Mouse (Mus musculus) Muller cell, postnatal 12 days (primary cell): ENCODE measurements around the gene Zfp202.
"Not testable (repeated sequence)": the region's sequence is repeated elsewhere in the genome, so short reads cannot be mapped to it uniquely, and the experiment has no call there.

Experiments
- DNase-seq: peaks from one replicate; pipeline ENCODE4 v3.0.0-alpha.2; 2015; ENCODE audit errors: inconsistent ontology term

Zfp202 gene

GRCm38 (mm10) chr9:40192098-40193038 is at the start of gene Zfp202:
TSS of gene Zfp202 (plus strand) at chr9:40192316.
- peak; percentile 95 for DNase-seq

GRCm38 (mm10) chr9:40155118-40155644 is 36.9 kb upstream of the Zfp202 start:
- no peak for DNase-seq

DNA sequence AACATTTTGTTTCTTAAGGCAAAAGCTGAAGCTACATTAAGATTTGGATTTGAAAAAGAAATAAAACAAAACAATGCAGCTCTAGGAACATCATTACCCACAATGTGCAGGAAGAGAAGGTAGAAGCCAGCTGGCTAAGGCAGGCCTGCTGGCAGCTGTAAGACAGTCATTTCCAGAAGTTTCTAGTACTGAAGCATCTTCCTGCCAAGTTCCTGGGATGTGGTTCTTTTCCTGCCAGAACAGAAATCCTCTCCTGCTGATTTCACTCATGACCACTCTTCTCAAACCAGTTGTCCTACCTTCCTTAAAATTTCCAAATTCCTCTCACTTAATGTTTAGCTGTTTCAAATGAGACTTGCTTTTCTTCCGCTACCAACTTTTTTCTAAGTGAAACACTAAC is 25.7 kb upstream of the Zfp202 start:
- DNase-seq = peak; percentile 6

GRCm38 (mm10) chr9:40177017-40177416 is 15.1 kb upstream of the Zfp202 start:
- DNase-seq = no peak

- DNase-seq = no peak
Measured at GRCm38 (mm10) chr9:40180620-40181019, 11.5 kb upstream of the Zfp202 start, which contains the start of gene Olfr986. TSS of gene Olfr986 (plus strand) at chr9:40180920.

GRCm38 (mm10) chr9:40185166-40185565 is 7.0 kb upstream of the Zfp202 start:
- not testable (repeated sequence) for DNase-seq

DNA sequence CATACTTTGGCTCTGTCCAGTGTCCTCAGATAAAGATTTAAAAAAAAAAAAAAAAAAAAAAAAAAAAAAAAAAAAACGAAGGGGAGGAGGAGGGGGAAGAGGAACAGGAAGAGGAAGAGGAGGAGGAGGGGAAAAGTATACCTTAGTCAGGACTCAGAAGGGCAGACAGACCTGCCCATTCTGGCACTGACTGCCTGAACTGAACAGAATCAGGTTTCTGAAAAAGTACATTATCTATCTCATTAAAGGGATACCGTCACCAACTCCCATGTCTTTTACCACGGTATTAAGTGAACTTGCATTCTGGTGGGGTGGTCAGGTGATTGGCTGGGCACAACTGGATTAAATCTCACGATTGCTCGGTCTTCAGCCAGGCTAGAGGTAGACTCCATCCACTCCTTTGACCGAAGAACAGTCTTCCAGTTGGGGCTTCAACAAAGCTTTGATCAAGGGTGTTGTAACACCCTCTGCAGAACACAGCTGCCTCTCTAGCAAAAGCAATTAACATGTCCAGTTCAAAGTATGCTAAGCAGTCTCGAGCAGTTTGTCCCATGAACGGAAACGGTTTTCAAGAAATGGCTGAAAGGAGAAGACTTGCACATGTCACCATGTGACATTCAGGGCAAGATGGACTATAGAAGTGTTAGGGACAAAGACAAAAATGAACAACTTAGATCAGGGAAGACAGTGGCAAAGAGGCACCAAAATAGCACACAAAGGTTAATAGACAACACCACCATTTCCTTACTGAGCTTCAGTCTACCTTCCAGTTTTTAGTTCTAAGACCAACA is 835 bp upstream of the Zfp202 start:
- DNase-seq = no peak

DNA sequence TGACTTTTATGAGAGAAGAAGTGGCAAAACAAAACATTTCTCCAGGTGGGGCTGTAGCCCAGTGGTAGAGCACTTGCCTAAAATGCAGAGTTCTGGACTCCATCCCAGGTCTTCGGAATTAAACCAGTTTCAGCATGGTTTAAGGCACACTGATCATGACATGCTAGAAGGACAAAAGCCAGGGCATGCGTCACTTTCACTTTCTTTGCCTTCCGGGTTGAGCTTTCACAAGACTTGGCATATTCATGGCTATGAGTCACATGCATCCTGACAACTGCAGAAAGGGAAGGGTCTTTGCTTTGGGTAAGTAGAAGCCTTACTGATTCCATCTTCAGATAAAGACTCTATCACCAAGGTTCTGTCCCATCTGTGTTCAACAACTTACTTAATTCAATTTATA is 3.9 kb downstream of the Zfp202 start:
- peak; percentile 36 for DNase-seq

DNA sequence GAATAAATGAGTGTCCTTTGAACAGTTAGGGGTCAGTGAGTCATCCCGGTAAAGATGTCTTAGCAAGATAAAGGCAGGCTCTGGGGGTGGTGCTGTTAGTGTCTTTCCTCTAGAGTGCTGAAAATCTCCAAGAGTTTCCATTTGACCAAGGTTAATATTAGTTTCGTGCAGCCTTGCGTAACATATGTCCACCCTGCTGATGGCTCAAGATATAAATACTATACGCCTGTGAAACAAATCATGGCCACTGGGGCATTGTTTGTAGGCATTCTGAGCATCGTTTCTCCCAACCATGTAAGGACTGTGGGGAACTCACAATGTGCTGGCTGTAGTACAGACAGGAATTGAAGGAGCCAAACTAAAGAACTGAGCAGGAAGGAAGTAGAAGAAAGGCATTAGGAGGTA is 14.4 kb downstream of the Zfp202 start:
- DNase-seq = no peak

DNA sequence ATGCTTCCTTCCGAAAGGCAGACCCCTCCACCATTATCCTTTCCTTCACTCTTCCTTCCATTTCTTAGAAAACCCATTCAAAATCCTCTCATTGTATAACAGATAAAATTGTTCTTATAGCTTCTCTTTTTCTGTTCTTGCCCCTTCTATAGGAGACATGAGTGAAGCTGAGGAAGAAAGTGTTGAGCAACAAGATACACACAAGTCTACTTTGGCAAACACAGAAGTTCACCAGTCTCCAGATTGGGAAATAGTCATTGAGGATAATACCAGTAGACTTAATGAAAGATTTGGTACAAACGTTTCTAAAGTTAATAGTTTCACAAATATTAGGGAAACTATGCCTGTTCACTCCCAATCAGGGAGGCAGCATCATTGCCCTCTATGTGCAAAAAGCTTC is 18.6 kb downstream of the Zfp202 start:
- no peak for DNase-seq

DNA sequence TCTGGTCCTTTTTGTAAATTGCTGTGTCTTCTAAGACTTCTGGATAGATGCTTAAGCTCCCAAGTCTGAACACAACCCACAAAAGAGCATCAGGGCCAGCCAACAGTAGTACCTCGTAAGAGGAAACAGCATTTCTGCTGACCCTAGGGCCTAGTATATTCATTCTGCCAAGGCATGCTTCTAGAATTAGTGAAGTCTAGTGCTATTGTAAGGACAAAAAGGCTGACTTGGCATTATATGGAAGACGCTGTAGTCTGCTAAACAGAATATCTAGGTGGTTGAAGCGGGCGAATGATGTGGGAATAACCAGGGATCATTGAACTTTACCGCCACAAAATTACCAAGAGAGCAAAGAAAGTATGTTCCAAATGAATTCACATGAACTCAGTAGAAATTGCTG is 21.9 kb downstream of the Zfp202 start:
- DNase-seq = no peak

DNA sequence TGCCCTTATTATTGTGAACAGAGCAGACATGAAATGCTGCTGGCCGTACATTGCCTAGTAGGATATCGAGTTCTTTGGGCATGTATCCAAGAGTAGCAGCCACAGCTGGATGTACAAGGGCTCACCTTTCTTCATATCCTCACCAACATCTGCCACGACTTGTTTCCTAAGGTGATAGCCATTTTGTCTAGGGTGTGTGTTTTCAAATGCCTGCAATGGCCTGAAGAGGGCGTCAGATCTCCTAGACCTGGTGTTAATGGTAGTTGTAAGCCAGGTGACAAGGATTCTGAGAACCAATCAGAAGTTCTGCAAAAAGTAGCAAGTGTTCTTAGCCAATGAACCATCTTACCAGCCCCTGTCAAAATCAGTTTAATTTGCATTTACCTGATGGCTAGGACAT is 24.5 kb downstream of the Zfp202 start:
- no peak for DNase-seq

GRCm38 (mm10) chr9:40224289-40224688 is 32.2 kb downstream of the Zfp202 start:
- no peak for DNase-seq

DNA sequence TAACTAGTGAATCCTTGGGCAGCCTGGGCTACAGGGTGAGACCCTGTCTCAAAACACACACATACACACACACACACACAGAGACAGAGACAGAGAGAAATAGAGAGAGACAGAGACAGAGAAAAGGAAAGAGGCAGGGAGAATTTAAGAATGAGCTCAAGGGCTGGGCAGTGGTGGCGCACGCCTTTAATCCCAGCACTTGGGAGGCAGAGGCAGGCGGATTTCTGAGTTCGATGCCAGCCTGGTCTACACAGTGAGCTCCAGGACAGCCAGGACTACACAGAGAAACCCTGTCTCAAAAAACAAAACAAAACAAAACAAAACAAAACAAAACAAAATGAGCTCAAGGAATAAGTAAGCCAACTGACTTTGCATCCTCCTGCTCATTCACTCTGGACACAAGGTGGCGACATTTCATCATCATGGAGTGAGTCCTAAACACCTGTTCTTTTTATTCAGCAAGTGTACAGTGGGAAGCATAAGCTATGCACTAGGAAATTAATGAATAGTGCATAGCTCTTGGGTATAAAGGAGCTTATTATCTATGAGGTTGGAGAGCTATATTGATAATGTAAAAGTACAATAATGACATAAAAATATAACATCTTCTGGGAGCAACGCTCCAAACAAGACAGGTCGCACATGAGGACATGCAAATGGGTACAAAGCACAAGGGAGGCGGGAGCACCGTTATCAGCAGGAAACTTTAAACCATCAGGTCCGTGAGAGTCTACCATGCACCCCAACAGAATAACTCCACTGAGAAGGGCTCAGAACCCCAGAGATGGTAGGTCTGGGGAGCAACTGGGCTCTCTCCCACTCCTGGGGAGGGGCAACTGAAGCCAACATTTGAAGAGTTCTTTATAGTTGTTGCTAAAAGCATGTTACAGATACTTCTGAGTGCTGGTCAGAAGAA is 36.0 kb downstream of the Zfp202 start:
- peak; percentile 36 for DNase-seq

- no peak for DNase-seq
Measured at GRCm38 (mm10) chr9:40228804-40229331, 36.8 kb downstream of the Zfp202 start.

DNA sequence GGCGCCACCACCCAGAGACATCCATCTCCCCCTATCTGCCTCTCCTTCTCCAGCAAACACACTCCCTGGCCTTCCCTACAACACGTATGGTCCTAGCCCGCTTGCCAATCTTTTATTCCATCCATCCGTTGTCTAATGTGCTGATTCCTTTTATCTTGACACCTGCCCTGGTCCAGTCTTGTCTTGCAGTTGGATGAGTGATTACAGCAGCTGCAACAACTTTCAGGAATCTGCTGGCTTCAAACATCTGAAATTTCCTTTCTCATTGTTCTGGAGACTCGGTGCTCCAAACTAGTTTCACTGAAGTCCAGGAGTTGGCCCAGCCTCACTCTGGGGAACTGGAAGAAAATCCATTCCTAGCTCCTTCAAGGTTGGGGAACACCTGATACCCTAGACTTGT is 37.4 kb downstream of the Zfp202 start:
- no peak for DNase-seq

DNA sequence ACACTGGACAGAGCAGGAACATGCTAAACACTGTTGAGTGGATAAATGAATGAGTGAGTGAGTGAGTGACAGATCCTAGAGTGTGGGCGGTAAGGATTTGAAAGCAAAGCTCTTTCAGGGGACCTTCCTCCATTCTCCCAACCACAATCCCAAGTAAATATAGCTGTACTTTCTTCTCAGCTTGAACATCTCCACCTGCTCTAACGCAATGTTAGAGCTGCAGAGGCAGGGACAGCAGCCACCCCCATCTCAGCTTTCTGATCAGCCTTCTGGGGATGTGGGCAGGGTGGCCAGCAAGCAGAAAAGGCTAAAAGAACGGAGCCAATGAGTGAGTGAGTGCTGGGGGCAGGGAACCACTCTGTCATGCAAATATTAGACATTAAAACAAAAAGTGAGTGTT is 38.9 kb downstream of the Zfp202 start:
- DNase-seq = no peak

GRCm38 (mm10) chr9:40234233-40235072 is 42.3 kb downstream of the Zfp202 start:
- no peak for DNase-seq

GRCm38 (mm10) chr9:40235220-40235619 is 43.1 kb downstream of the Zfp202 start:
- no peak for DNase-seq

DNA sequence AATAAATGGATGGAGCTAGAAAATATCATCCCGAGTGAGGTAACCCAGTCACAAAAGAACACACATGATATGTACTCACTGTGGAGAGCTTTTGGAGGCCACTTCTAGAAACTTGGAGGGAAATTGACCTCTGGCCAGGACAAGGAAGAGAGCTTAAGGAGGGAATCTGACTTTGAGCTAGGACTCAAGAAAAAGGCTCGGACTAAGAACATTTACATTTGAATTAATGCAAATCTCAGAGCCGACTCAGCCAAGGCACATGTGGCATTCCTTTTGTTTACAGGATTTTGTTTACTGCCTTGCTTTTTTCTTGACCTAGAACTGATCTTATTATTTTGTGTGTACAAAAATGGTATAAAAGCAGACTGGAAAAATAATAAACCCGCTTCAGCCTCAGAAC is 47.6 kb downstream of the Zfp202 start:
- DNase-seq = no peak
